16 mouse cellular contexts compared by ENCODE assay signal in genomic region chr8:46690581-46690980, GRCm38 (mm10).
"Had no signal": no experiment of that assay in that cellular context is flagged by ENCODE, and none has a peak within 500 bp of the region (broad histone marks: within the 10 kb centered on the region; RNA-seq: fewer than 3 reads in every experiment).

No protein-coding gene starts in this region.

- DNase-seq: kidney, adult 8-10 months; kidney, postnatal 25 days; layer of hippocampus, adult 9-11 months; layer of hippocampus, postnatal 36 days; lung, embryonic 14.5 days; lung, postnatal 14 days; right cerebral cortex, adult 18-20 months; right cerebral cortex, postnatal 25 days; thymus, adult 2 months; thymus, postnatal 25 days had no signal

- ATAC-seq: intestine, embryonic 16.5 days; liver, embryonic 12.5 days; midbrain, embryonic 13.5 days had no signal

- H3K4me3 ChIP-seq: limb, embryonic 15.5 days; liver, embryonic 12.5 days; midbrain, embryonic 13.5 days; myocyte; neural tube, embryonic 15.5 days had no signal

- H3K4me1 ChIP-seq: limb, embryonic 15.5 days had no signal

- H3K9me3 ChIP-seq: limb, embryonic 15.5 days; liver, embryonic 12.5 days; midbrain, embryonic 13.5 days; neural tube, embryonic 15.5 days had no signal

- H3K36me3 ChIP-seq: limb, embryonic 15.5 days; liver, embryonic 12.5 days; midbrain, embryonic 13.5 days; neural tube, embryonic 15.5 days had no signal

- H3K27me3 ChIP-seq: limb, embryonic 15.5 days; liver, embryonic 12.5 days; midbrain, embryonic 13.5 days; neural tube, embryonic 15.5 days had no signal

- H3K27ac ChIP-seq: limb, embryonic 15.5 days; liver, embryonic 12.5 days; midbrain, embryonic 13.5 days; neural tube, embryonic 15.5 days had no signal

- H3K9ac ChIP-seq: limb, embryonic 15.5 days; liver, embryonic 12.5 days; lung, embryonic 14.5 days; midbrain, embryonic 13.5 days; neural tube, embryonic 15.5 days had no signal

- H3K4me2 ChIP-seq: limb, embryonic 15.5 days; liver, embryonic 12.5 days; lung, embryonic 14.5 days; midbrain, embryonic 13.5 days; neural tube, embryonic 15.5 days had no signal
